Mouse (Mus musculus) MEL-GATA-1-ER (cell line): Measurements from ENCODE around the gene Cx3cr1.

Source experiments
- DNase-seq: peaks from one replicate; pipeline ENCODE4 v3.0.0-alpha.2; 2012; ENCODE audit warnings: low read depth; ENCODE audit errors: extremely low read depth

Gene Cx3cr1

GRCm38 (mm10) chr9:119976704-119977556 lies 92.7 kb downstream of the Cx3cr1 start:
- DNase-seq = no peak

DNA sequence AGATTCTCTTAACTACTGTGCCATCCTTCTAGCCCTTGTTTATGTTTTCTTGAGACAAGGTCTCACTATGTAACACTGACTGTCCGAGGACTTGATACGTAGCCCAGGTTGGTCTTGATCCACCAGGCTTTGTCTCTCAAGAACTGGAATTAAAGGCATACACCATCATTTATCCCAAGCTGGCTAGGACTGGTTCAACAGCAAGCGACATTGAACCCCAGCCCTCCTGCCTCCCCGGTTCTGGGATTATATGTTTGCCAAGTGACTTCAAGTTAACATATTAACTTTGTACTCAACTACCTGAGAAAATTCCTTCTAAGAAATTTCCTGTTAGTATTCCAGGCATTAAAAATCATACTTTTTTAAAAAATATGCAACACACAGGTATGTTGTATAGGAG lies 94.4 kb downstream of the Cx3cr1 start:
- no peak for DNase-seq

GRCm38 (mm10) chr9:119974609-119975008 lies 95.1 kb downstream of the Cx3cr1 start:
- DNase-seq = no peak

DNA sequence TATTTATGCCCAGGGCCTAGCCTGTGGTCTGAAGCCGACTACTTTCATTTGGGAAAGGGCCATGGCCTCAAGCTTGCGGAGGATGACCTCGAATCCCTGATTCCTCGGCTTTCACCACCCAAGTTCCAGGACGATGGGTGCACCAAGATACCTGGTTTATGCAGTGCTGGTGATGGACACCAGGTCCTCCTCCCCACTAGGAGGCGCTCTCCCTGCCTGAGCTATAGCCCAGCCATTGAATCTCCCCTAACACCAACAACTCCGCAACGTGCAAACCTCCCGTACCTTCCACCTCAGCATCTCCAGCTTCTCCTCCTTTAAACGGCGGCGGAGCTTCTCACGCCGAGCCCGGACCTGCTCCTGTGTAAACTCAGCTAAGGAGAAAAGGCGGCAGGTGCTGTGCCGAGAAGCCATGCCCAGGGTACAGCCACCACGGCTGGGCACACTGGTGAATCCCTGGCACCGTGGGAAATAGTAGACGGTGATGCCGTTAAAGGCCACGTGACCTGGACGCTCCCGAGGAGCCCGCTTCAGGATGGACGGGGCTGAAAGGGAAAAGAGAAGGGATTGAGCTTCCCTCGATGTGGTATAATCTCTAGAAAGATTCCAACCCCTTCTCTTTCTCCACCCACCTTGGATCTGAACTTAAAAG lies 95.7 kb downstream of the Cx3cr1 start:
- DNase-seq = no peak

DNA sequence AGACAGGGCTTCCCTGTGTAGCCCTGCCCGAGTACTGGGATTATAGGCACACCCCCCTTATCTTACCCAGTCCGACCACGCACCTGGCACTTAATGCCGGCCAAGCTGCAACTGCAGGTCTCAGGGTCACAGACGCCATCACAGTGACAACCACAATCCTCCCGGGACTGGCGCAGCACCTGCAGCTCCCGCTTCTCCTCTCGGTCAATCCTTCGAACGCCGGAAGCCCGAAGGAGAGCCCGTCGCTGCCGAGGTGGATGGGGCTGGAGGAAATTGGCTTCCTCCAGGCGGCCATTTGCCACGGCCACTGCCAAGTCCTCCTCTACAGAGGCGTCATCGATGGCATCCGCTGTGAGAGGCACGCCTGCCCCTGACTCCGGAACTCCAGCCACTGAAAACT lies 96.4 kb downstream of the Cx3cr1 start:
- DNase-seq = no peak

- DNase-seq = no peak
These were observed 97.1 kb downstream of the Cx3cr1 start for GRCm38 (mm10) chr9:119972582-119972981.

- no peak for DNase-seq
These were observed 97.5 kb downstream of the Cx3cr1 start for GRCm38 (mm10) chr9:119972166-119972565.

GRCm38 (mm10) chr9:119970763-119971656 lies 98.7 kb downstream of the Cx3cr1 start:
- no peak for DNase-seq

DNA sequence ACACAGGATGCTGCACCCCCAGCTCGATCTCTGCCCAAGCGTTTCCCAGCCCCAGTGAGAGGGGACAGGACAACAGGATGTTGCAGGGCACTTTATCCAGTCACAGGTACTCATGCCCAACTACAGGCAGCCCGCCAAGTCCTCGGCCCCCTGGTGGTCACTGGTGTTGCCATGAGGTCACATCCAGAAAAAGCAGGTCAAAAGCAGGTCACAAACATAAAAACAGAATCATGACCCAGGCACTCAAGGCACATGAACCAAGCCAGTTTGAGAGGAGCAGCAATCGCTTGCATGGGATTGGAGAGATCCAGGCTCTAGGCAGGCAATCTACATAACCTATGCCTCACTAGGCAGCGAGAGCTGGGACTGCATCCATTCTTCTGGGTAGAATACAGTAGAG lies 99.5 kb downstream of the Cx3cr1 start:
- DNase-seq = no peak

DNA sequence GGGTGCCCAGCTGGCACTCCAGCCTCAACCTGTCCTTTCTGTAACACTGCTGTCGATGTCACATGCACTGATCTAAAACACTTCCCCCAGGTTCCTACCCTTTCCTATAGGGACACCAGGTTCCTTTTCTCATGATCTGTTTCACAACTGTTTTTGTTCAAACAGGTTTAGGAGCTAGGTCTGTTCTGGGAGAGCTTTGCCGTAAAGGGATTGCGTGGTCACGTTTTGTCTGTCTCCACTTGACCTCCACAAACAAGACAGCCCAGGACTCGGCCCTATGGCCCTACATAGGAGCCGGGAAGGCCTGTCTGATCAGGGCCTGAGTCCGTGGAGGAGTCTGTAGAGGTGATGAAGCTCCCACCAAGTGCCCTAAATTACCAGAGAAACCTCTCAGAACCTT lies 99.9 kb downstream of the Cx3cr1 start:
- no peak for DNase-seq

DNA sequence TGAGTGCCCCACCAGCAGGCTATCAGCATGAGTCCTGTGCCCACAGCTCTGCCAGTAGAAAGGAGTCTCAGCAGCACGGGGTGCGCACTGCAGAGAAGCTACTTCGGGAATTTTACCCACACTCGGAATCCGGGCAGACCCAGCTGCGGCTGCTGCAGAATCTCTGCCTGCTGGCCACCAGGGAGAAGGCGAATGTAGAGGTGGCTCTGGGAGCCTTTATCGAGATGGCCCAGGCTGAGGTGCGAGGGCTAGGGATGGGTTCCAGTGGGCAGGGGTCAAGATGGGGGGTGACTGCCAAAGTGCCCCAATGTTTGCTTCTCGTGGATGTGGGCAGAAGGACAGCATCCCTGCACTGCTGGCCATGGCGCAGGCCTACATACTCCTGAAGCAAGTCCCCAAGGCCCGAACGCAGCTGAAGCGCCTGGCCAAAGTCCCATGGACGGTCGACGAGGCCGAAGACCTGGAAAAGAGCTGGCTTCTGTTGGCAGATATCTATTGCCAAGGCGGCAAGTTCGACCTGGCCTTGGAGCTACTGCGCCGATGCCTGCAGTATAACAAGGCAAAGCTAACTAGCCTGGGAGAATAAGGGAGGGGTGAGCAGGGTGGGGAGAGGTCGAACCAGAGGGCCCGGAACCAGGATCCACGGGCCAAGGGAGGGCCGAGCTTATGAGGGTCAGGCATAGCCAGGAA lies 103.3 kb downstream of the Cx3cr1 start:
- DNase-seq = no peak

- no peak for DNase-seq
These were observed 104.5 kb downstream of the Cx3cr1 start for GRCm38 (mm10) chr9:119965186-119965585.

DNA sequence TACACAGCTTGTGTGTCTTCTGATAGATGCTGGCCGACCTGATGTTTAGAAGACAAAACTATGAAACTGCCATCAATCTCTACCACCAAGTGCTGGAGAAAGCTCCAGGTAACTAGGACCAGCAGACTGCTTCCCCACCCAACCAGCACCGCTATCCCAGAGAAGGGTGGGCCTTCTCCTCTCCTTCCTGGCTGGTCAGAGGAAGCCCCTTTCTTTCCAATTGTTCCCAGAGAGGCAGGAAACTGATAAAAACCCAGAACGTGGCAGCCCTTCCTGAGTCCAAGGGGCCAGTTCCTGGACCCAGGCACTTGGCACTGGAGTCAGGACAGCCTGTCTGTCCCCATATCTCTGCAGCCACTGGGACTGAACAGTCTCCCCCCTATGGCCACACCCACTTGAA lies 105.5 kb downstream of the Cx3cr1 start:
- DNase-seq = no peak

GRCm38 (mm10) chr9:119962987-119963667 lies 106.6 kb downstream of the Cx3cr1 start:
- no peak for DNase-seq

- DNase-seq = no peak
These were observed 107.5 kb downstream of the Cx3cr1 start for GRCm38 (mm10) chr9:119962216-119962615.

- DNase-seq = no peak
These were observed 110.8 kb downstream of the Cx3cr1 start for GRCm38 (mm10) chr9:119958835-119959234.

- no peak for DNase-seq
These were observed 118.3 kb downstream of the Cx3cr1 start for GRCm38 (mm10) chr9:119951388-119951787.

- no peak for DNase-seq
These were observed 119.2 kb downstream of the Cx3cr1 start for GRCm38 (mm10) chr9:119950434-119950833.

DNA sequence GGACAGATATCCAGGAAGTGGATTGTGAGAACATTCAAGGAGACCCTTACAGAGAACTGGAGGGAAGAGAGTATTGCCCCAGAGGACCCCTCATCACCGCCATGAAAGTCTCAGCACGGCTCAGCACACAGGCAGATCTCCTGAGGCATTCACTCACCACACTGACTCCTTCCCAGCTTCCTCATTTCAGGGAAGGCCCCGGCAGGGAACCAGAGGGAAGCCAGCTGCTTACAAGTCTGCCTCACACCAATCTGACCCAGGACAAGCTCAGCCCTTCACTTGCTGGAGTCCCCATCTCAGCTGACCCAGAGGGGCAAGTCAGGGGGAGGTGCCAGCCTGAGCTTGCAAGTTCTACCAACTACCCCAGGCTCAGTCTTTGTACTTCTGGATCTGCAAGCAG lies 120.9 kb downstream of the Cx3cr1 start:
- DNase-seq = no peak

DNA sequence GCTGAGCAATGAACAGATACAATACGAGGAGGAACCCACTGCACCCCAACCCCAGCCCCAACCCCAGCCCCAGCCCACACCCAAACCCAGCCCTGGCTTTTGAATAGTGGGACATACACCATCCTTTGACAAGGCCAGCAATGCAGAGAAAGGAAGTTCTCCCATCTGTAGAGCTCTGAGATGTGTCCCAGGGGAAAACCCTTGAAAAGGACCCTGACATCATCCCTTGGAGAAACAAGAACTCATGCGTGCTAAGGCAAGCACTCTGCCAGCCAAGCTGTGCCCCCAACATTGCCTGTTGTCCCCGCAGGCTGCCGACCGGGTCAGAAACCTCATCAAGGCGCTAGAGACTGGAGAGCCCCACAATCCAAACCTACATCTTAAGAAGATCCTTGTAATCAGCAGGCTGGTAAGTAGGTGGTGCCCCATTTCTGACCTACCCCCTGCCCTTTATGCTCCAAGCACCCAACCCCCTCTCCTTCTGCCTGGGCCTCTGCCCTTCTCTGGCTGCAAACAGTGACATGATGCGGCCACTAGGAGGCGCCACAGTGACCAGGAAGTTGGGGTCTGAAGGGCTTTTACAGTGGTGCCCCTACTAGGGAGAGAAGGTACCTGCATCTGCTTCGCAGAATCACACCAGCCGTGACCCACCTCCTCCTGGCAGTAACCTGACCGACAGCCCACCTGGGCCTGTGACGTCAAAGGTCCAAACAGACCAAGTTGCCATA lies 124.3 kb downstream of the Cx3cr1 start:
- no peak for DNase-seq
